Mouse (Mus musculus) 3T3-L1 (cell line): ENCODE measurements at regions not wholly inside any gene's neighbourhood (a gene's known extent, or its start where the extent isn't known, plus 50 kb on each side); places are given as distances from the start of the nearest gene placed in this dataset.

Source experiments
- DNase-seq: peaks from one replicate; pipeline ENCODE4 v3.0.0-alpha.2; 2015; ENCODE audit warnings: low read depth, low spot score

DNA sequence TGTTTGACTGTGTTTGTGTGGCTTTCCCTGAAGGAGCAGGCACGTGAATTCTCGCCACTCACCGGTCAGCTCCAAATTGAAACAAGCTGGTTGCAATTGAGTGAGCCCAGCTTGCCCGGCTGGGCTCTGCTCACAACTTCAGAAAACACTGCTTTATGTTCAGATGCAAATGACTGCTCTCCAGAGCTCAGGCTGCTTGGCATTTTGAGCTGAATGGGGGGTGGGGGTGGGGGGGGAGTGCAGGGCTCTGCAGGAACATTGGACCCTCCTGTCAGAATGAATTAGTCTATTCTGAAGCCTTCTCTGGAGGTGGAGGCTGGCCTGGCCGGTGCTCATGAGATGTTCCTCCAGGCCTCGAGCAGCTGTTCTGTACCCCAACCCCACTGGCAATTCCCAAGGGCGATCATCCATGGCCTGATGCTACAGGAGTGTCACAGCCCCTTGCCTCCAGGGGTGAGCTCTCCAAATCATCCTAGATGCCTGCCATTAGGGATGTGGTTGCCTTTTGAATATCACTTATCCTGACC, 213.5 kb upstream of the Usp24 start:
- DNase-seq, result no peak

DNA sequence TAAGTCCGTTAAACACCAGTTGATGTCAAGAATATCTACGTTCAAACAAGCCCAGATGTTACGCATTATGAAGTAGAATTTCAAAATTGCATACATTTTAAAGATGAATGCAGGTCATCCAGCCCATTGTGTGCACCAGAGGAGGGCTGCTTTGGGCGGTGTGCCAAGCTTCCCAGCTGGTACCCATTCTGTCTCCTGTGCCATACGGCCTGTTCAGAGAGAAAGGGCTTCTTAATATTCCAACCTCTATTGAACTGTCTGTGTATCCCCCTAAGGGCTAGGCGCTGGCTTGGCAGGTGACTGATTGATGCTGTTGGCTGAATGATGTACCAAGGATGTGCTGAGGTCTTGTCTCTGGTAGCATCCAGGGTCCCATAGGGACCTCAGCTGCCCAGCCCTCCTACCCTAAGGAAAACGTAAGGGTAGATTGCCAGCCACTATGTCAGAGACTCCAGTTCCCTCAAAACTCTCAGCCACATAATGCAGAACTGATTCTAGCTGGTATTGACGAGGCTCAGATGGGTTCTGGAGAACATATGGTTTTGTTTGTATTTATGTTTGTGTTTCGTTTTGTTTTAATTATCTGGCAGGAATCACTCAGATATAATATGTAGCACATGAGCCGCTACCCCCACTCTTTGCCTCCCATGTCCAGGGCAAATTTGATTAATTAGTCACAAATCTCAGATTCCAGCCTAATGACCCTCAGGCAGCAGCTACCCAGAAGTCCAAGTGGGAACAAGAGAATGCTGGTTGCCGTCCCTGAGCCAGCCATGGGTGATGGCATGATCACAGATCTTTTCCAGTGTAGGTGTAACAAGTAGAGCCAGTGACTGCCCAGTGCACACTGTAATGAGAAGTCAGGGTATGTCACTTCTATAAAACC, 212.0 kb upstream of the Usp24 start:
- DNase-seq, result no peak

DNA sequence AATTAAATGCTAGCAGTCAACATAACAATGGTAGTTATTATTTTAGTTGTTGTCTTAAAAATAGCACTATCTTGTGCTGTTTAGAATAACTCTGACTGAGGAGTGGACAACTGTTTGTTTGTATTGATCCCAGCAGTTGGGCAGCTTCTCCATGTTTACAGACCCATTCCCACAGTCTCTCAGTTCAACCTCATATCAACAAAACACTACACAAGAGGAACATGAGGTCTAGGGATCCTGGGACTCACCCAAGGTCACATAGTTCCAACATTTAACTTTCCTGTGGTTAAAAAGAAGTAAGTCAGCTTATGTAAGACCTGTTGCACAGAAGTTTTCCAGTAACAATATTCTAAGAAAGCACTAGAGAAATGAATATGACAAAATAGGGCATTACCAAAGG, 203.0 kb upstream of the Usp24 start:
- DNase-seq, result no peak

DNA sequence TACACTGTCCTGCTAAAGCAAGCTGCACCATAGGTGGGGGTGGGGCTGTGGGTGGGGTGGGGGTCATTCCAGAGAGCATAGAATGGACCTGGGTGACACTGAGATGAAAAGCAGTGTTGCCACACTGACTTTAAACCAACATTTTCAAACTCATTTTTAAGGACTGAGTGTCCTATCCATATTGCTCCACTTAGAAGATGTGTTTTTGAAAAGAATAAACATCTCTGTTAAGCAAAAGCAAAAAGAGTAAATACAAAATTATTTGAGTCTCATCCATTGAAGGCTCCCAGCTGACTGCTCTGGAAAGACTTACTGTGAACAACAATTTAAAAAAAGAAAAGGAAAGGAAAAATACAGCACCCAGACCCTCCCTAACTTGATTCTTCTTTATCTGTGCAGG, 202.3 kb upstream of the Usp24 start:
- no peak for DNase-seq

DNA sequence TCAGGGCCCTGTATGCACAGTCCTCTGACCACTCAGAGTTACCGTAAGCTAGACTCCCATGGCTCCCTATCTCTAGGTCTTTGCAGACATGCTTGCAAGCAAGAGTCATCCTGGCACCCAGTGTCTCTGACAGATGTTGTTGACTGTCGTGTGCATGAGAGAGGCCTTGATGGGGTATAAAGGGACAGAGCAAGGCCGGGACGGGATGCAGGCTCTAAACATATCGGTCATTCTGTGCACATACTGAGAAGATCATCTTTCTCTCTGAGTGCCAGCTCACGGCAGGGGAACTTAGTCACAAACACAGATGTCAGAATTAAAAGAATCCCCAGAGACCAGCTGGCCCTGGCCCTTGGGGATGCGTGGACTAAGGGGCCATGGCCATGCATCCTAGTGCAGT, 199.4 kb upstream of the Usp24 start:
- DNase-seq, result peak; percentile 33

DNA sequence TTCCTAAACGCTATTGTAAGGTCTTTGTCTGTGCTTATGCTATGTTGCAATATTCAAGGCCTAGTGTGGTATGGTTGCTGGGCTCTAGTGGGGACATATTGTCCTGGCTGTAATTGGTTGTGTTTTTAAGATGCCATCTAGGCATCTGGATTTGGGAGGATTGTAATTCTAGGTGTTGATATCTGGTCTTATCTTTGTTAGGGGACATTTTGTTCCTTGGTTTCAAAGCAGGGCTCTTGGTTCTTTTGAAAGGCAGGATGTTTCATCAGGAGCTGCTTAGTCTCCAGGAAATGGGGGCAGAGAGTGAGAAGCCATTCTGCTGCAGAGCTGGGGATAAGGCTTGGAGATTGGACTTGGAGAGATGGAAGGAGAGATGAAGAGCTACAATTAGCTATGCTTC, 194.7 kb upstream of the Usp24 start:
- no peak for DNase-seq

DNA sequence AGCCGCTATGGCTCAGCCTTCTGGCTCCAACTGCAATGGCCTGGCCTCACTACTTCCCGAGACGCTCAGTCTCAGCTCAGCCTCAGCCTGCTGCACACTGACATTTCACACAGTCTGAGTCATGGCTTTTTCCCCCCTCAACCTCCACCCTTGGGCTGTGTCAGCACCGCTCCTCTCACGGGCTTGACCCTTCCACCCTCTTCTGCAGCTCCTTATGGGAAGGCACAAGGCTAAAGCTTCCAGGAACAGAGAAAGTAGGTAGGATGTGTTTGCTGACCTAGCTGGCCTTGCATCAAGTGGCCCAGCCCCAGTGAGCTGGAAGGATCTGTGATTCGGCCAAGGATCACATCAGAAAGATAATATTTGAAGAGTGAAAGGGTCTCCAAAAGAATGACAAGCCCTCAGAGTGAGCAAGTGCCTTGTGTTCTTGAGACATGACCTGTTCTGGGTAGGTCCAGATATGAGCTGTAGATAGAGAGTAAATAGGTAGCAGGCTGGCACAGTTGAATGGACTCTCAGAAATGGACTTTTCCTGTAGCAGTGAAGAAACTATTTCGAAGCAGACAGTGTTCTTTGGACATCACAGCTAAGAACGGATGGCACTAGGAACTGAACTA, 192.9 kb upstream of the Usp24 start:
- peak; percentile 65 for DNase-seq

DNA sequence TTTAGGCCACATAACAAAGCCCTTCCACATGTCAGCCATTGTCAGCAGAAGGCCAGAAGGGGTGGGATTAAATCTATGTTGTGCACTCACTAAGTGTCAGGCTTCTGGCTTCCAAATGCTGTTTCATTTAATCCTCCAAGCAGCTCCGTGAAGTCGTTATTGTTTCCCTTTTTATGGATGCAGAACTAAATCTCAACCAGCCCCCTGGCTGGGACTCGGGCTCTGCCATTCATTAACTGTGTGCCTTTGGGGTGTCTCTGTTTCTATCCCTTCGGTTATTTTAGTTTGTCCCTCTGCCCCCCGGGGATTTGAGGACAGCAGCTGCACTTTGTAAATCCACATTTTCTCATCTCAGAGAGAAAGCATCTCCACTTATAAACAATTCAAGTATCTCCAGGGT, 188.8 kb upstream of the Usp24 start:
- no peak for DNase-seq

DNA sequence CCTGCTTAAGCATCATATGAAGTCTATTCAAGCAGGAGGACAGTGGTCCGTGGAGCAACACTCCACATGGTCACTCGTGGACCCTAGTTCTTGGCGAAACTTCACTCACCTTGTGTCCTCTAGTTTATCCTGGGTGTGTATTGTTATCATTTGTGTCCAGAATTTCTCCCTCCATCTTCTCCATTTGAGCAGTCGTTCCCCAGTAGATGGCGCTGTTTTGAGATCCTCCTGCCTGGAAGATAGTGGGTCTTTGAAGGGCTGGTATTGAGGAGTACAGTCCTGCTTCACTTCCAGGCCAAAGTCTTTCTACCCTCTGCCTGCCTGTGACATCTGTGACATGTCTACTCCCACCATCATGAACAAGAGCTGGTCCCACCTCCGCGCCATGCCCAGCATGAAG, 188.4 kb upstream of the Usp24 start:
- no peak for DNase-seq

DNA sequence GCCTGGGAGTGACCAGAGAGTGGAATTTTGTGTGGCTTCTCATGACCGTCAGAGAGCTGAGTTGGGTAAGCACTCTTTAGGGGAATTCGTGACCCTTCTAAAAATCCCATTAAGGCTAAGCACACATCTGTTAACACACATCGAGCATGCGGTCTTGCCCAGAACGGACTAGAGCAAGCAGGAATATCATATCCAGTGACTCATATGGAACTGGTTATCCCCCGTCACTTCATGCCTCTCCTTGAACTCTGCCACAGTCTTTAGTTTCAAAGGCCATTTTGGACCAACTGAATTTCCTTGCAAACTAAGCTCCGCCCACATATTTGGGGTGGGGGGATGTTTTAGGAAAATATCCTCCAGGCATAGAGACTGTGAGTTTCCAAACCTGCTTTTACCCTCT, 186.7 kb upstream of the Usp24 start:
- peak; percentile 40 for DNase-seq

DNA sequence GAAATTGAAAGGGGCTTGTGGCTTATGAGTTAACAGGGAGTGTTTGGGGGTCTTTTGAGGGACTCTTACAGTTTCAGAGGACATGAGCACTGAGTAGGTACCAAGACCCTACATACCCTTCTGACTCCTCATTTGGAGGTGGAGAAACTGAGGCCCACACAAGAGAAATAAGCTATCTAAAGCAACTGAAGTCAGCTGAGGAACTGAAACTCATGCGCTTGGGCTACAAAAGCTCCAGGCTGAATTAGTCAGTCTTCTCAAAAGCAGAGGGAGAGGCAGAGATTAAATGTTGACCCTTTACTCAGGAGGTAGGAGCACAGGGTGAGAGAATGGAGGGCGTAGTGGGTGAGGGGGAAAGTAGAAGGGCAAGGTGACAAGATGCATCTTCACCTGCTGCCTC, 186.2 kb upstream of the Usp24 start:
- no peak for DNase-seq

DNA sequence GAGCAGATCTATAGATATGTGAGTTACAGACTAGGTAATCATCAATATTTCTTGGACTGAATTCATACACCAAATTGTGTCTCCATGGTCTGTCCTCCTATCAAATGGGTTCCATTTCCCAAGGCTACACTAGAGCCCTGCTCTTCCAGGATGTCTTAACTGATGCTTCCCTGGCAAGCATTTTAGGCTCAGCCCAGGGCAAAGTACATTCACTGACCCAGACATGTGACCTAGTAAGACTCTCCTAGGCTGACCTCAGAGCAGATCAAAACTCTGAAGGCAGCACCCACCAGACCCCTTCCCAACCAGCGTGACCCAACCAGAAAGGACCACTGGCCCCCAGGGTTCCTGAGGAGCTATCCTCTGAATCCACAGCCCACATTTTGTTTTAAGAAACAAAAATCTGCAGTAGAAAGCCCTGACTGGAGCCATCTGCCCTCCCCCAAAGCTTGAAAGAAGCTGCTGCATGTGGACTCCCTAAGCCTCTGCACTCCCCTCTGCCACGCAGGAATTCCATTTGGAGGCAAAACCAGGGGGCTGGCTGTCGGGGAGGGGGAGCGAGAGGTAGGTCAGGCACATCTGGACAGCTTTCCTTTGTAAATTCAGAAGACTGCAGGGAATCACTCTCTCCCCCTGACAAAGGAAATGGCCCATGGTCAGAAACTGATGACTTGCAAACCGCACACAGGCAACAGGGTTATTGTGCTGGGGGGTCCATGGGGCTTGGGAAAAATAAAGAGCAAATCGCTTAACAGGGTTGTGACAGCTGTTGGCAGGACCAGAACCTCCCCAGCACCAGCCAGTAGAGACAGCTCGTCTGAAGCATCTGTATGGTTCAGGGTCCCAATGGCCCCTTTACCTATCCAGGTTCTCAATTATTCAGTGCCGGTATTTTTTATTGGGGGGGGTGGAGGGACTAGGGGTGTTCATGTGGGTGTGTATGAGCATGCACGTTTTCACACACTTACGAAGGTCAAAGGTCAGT, 182.0 kb upstream of the Usp24 start:
- DNase-seq, result no peak

DNA sequence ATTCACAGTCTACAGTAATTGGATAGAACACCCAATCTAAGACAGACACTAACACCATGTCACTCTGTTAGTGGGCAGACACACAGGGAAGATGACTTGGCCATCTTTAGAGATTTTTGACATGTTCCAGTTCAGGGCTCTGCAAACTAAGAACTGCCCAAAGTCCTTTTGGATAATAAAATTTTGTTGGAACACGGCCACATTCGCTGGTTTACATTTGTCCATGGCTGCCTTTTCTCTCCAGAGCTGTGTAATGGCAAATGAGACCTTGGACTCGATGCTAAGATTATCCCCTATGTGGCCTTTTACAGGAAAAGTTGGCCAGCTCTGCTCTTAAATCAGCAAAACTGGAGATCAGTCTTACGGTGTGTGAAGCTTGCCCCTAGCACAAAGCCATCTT, 173.3 kb upstream of the Usp24 start:
- no peak for DNase-seq

DNA sequence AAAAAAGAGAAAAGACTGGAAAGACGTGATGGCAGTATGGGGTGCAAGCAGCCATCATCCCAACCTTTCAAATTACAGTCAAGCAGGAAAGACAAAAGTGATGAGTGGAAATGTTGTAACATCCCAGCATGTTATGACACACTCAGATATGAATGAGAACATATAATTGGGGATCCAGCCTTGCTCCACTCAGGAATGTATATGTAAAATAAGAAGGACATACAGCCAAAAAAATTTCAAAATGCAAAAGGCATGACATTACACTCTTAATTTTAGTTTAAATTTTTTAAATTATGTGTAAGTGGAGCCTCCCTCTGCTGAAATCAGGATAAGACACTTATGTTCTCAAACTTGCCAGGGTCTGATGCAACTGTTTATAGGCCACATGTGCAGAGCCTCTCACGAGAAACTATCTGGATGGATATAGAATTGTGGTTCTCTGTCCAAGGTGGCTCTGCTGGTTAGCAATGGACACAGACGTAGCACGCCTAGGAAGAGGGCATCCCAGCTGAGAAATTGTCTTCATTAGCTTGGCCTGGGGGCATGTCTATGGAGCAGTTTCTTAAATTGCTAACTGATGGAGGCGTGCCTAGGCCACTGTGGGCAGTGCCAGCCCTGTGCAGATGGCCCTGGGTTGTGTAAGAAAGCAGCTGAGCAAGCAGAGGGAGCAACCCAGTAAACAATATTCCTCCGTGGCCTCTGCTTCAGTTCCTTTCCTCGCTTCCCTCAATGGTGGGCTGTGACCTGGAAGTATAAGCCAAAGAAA, 171.5 kb upstream of the Usp24 start:
- DNase-seq, result peak; percentile 54

DNA sequence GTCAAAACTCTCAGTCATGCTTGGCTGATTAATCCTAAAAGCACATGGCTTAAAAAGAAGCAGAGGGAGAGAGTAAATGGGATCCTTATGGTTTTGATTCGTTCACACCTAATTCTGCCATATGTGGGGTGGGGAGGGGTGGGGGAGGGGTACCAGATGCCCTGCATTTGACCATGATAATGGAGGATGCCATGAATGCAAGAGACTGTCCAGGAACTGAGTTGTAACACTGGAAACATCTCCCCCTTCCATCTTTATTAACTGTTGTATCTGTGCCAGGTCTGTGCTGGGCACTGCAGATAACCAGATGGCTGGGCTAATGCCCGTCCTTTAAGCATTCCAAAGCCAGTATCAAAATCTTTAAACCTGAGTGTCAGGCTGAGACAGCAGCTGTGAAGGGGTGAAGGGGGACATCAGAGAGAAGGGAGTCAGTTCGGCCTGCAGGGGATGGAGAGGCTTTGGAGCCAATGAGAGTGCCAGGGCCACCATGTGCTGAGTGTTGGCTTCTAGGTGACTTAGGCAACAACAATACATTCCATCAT, 169.0 kb upstream of the Usp24 start:
- no peak for DNase-seq

DNA sequence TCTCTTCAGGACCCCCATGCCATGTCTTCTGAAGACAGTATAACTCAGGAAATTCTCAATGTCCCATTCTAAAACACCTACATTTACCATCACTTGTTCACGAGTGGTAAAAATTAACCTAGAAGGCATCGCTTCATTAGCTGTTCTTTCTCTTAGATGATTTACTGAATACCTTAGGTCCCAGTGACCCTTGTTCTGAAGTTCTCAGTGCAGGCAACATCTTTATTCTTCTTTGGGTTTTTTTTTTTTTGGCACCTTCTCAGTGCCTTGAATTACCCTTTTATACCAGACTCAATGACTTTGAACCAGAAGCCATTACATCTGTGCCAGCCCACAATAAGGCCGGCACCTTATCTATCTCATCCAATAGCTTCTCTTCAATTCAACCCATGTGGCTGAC, 167.1 kb upstream of the Usp24 start:
- no peak for DNase-seq

DNA sequence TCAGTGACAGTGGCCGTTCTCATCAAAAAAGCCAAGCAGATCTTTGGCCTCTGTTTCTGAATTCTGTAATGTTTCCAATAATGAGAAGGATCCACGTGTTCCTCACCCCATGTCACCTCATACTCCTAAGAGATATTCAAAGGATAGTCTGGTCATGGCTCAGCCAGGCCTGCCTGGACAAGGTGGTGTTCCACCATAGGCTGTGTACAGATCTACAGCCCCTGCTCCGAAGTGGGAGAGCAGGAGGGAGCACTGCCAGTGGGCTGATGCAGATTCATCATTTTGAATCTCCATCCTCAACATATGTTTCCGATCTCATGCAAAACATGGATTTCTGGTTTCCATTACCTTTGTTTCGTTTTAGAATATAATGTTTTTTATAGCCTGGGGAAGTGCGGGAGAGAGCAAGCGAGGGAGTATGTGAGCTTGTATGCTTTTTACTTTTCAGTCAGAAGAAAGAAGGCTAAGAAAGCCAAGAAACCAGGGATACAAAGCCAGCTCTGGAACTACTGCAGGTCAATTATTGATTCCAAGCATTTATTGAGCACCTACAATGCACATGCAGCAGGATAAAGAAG, 166.5 kb upstream of the Usp24 start:
- no peak for DNase-seq

DNA sequence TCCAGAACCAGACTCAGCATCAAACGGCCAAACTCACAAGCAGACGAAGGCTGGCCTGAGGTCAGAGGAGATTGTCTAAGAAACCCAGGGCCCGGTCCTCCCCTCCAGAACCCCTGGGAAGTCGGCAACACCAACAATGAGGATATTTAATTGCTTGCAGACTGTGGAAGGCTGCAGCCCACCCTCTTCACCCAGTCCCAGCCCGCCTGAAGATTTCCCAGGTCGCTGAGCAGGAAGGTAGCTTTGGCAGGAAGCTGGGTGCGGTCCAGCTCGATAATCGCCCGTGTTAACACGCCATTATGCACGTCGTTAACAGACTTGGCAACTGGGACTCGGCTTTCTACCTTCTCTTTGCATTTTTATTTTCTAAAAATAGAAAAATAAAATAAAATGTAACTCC, 165.2 kb upstream of the Usp24 start:
- no peak for DNase-seq

DNA sequence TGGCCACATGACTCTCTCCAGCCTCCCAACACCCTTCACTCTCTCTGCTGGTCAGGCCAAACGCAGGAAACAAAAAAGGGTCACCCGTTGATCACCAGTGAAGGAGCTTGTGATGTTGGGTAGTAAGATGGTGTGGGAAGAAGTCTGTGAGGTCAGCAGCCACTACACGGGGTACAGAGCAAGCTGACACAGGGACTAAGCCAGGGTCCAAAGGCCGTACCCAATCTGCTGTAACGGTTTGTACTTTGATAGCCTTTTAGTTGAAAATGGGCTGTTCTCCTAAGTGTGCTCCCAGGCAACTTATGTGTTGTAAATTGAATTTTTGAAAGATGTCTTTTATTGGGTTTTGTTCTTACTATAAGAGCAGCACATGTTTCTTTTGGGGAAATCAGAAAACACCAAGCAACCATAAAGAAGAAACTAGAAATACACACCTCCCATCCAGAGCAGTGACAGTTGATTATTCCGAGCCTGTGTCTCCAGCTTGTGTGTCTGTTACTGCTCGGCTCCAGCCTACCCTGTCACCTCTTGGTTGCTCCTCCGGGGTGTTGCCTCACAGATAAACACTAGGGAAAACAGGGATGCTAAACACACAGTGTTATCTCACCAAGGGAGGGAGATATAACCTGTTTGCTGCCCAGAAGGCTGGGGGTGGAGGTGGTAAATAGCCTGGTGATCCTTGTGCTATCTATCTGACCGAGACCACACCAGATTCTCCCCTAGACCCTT, 158.4 kb upstream of the Usp24 start:
- DNase-seq, result no peak

DNA sequence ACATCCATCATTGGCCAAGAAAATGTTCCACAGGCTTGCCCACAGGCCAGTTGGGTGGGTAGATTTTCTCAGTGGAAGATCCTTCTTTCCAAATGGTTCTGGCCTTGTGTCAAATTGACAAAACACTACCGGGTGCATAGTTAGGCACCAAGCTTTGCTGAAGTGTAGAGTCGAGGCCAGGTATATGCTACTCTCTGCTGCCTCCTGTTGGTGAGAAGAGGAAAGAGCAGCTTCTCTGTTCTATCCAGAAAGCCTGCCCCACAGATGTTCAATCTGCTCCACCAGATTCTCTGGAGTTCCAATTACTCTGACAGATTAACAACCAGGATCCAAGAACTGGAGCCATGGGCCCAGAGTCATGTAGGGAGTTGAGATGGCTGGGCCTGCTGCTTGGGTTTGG, 154.4 kb upstream of the Usp24 start:
- peak; percentile 19 for DNase-seq
